Mouse (Mus musculus) mesoderm, embryonic 11.5 days (tissue): ENCODE measurements around the gene Arid3c.
A peak's percentile ranks its signal among the peaks of the same experiment; 100 is the strongest.
"Not testable (repeated sequence)": the region's sequence is repeated elsewhere in the genome, so short reads cannot be mapped to it uniquely, and the experiment has no call there.

Experiments
- DNase-seq: peaks from one replicate; pipeline ENCODE4 v3.0.0-alpha.2; 2012; ENCODE audit warnings: low read depth, low spot score

Gene Arid3c

DNA sequence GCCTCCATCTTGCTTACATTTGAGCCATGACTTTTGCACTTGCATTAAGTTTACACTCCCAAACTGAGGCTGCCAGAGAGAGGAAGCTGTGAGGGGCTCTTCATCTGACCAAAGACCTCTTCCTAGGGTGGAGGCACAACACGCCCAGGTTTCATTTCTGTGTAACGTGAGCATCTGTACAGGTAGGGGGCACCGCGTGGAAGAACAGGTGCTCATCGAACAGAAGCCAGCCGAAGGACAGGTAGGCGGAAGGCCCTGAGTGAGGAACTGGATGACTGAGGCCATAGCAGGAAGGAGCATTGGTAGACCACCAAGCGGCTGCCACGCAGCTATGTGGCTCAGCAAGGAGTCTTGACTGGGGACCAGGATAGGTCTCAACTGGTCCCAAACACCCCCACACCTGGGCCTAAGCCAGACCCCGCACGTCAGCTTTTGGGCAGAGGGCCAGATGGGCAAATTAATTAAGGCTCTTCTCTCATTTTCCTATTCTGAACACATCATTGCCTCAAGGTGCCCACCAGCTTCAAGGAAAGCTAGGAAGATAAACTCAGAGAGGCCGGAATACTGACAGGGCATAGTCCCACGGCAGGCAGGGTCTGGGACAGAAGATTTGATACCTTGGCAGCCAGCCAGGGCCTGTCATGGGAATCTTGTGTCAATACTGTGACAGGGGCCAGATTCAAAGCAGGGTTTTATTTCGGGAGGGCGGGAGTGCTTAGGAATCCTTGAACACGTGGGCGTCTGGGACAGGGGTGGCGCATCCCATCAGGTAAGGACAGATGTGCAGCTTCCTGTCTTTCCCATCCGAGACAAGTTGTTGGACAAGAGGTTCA, 24.8 kb downstream of the Arid3c start:
- DNase-seq: no peak

DNA sequence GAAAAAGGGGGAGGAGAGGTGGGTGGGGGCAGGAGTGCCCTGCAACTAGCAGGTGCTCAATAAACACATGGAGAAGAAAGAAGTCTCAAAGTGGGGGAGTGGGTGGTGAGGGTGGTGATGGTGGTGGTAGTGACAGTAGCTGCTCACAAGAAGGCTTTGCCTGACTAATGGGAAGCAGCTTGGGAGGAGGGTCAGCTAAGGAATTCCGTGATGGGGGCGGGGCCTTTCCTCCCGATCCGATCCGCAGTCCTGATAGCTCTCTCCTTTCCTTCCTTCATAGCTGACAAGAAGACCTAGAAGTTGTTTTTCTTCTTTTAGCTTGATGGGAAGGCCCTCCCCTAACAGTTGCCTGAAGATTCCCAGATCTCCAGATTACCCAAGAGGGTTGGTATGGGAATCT, 26.3 kb downstream of the Arid3c start:
- no peak for DNase-seq

DNA sequence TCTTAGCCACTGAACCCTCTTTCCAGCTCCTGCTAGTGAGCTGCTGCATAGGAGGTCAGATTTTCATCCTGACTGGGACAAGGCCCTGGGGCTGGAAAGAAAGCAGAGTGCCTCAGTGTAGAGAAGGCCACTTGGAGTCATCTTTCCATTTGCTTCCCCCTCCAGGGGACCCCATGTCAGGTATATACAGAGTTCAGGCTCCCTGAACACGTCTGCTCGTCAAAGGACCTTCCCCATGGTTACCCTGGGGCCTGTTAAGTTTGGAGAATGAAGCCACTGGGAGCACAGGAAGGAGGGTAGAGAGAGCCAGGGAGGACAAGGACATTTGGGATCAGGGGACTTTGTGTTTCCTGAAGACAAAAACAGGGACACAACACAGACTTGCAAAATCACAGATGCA, 28.7 kb downstream of the Arid3c start:
- not testable (repeated sequence) for DNase-seq

DNA sequence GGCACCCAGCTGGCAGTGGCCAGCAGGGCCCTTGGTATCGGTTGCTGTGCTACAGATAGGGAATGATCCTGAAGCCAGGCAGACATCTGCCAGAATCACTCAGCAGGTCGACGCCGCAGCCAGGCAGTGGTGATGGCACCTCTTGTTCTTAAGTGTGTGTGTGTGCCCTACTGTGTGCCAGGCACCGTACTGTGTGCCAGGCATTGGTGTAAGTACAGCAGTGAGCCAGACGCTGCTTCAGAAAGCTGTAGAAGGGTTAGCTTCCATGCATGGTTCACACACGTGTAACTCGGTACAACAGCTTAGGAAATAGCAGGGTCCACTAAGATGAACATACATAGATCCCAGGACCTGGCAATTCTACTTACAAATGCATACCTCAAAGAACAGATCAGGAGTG, 30.7 kb downstream of the Arid3c start:
- DNase-seq: not testable (repeated sequence)

DNA sequence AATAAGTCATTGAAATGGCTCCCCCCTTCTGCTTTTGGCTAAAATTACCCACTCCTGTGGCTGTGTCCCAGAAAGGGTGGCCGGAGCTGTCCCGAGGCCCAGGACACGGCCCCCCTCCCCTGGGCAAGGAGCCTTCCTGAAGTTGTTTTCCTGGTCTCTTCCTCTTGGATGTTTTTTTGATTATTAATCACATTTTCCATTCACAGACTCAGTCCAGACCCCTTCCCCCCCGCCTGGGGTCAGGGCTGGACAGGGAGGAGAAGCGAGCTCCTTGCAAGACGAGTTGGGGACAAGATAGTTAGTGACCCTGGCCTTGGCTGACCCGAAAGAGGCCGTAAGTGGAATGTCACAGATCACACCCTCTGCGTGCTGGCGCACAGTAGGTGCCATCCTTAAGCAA, 31.2 kb downstream of the Arid3c start, which contains the start of gene Il11ra1:
Gene Il11ra1 (plus strand): TSS at position 207 of the 400 bp plus-strand sequence.
- DNase-seq: not testable (repeated sequence)

DNA sequence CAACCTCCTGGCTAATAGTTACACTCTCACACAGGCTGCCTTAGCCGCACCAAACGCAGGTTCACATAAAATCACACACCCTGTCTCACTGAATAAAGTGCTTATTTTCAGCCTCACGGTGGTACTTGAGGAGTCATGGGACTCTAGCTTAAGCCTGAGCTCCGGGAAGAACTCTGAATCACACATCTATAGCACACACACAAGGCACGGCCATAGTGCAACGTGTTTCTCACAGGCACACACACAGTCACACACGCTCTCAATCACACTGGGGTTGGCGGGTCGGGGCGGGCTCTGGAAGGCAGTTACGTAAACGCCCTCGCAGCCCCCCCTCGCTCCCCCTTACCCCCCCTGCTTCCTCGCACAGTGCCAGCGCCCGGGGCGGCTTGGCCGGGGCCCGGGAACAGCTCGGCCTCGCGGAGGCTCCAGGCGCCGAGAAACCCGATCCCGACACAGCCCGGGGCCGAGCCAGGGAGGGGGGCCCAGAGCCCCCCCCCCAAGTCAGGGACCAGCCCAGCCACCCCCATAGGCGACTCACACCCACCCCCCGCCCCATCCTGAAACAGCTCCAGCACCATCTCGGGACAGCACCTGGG, 32.4 kb downstream of the Arid3c start:
- DNase-seq: not testable (repeated sequence)

DNA sequence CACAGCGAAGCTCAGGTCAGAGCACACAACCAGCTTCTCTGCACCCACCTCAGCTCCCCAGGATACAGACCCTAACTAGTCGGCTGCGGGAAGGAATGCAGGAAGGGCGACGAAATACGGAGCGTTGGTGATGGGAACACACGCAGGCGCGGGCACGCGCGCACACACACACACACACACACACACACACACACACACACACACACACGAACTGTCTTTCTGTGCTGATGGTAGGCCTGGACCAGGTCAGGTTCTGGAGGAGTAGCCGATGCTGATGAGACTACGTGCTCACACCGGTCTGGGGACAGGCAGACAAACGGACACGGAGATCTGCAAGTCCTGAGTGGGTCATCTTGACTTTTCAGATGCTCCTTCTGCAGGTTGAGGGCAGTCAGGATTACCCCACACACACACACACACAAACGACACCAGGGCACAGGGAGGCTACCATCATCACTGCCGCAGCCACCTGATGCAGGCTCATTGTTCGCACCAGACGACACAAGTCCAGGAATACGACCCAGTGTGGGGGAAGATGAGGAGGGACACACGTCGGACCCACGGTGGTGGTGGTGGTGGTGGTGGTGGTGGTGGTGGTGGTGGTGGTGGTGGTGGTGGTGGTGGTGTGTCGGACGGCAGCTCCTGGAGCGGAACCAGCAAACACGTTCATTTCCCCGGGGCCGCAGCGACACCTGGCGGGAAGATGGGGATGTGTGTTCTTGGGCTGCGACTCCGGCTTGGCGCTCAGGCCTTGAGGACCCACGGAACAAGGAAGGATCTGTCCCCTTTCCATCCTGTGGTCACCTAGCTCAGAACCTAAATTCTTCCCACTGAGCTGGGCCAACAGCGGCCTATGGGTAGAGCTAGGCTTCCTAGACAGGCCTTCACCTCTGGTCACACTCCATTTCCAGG, 33.8 kb downstream of the Arid3c start, which contains the start of gene Cntfr:
Gene Cntfr (minus strand): TSS at position 160 of the 912 bp plus-strand sequence.
- peak; percentile 87 for DNase-seq

DNA sequence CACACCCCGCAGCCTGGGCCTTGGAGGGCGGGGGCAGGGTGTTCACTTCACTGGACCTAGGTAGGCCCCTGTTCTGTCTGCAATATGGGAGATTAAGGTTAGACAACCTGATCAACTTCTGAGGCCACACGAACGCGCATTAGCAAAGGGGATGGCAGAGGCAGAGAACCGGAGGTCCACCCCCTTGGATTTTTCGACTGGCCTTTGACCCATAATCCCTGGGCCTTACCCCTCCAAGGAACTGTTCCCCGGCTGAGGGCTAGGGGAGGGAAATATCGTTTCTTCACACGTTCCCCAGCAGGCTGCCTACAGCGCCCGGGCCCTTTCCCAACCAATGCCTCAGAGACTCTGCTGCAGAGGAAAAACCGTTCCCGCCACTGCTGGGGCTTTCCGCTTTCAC, 34.5 kb downstream of the Arid3c start:
- not testable (repeated sequence) for DNase-seq

DNA sequence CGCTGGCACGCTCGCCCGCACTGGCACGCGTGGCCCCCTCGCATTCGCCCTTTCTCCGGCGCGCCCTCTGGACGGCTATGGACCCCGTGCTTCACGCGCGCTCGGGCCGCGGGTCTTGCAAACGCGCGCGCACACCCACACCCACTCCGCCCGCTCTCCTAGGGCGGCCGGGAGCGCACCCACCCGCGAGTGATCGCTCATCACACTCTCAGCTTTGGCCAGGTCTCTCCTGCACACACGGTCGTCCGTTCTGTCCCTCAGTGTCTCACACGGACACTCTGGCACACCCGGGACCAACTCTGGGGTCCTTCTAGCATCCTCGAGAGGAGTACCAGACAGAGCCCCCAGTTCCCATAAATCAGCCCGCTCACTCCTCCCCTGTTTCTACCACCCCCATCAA, 35.1 kb downstream of the Arid3c start:
- DNase-seq: not testable (repeated sequence)

DNA sequence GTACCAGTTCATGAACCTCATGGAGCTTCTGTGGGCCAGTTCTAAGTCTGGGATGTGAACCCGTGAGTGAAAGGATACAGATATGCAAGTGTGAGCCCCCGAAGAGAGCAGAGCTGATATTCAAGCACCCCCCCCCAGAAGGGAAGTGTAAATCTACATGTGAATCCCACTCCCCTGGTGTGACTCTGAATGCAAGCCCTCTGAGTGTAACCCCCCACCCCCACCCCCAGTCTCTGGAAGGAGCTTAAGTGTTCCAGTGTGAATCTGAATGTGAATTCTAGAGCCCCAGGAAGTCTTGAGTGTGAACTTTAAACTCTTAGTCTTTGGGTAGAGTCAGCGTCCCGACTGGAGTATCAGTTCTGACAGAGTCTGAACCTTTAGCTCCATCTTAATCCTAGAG, 37.4 kb downstream of the Arid3c start:
- not testable (repeated sequence) for DNase-seq

DNA sequence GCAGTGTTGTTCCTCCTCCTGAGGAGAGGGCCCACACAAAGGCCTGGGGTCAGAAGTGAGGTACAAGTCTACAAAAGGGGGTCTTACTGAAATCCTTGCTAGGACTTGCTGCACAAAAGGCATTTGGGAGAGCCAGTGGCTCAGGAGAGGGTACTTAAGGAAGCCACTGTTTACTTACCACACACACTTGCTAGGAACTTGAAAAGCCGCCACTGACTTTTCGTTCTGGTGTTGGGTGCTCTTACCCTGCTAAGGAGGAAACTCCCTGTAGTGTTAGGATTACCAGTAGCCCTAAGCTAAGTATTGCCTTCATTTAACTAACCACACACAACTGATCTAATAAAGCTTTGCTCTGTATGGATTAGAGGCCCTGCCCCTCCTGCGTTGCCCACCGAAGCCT, 40.9 kb downstream of the Arid3c start:
- not testable (repeated sequence) for DNase-seq

DNA sequence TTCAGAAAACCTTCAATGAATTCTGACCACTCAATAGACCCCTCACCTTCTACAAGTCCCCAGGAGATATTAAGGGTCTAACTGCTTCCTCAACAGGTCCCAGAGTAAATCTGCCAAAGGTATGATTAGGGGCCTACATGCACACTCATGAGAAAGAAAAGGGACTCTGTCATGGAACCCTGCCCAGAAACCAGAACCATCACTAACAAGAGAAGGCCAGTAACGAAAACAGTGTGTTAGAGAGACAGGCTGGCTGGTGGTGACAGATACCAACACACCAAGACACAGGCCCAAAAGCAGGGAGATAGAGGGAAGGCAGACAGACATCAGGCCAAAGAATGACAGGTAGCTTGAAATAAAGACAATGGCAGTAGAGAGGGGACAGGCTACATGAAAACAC, 42.4 kb downstream of the Arid3c start:
- DNase-seq: not testable (repeated sequence)

DNA sequence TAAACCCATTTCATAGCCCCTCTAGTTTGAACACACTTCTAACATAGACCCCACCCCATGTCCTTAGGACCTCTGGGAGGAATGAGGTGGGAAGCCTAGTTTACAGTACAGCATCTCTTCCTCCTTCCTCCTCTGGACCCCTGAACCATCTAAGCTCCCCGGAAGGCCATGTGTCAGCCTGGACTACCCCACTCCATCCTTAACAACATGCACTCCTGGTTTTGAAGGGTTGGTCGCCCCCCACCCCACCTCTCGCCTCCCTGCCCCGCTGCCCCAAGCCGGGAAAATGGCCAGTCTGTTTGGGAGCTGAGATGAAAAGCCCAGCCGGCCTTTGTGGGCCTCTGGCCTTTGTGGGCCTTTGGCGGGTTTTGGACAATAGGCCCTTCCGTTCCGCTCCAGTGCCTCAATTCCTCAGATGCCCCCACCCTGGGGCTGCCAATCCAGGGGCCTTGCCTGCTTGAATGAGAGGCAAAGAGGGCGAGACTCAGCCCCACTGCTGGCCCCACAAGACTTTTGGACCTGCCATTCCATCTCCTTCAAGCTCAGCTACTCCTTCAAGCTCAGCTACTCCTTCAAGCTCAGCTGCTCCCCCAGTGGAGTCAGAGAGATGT, 45.0 kb downstream of the Arid3c start:
- DNase-seq: not testable (repeated sequence)

DNA sequence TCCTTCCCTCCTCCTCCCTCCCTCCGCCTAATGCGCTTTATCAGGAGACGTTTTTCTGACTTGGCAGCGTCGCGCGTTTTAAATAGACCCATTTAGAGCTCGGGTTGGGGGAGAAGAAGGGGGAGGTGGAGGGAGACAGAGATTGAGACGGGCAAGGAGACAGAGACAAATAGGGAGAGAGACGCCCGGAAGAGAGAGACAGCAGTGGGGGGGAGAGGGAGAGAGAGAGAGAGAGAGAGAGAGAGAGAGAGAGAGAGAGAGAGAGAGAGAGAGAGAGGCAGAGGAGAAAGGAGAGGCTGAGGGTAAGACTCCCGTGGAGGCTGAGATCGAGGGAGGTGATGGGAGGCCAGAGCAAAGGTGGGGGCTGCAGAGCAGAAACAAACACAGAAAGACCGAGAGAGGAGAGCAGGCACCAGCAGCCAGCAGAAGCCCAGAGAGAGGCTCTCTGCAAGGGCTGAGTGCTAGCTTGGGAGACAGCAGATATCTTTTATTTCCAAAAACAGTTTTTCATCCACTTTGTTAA, 46.0 kb downstream of the Arid3c start:
- not testable (repeated sequence) for DNase-seq

DNA sequence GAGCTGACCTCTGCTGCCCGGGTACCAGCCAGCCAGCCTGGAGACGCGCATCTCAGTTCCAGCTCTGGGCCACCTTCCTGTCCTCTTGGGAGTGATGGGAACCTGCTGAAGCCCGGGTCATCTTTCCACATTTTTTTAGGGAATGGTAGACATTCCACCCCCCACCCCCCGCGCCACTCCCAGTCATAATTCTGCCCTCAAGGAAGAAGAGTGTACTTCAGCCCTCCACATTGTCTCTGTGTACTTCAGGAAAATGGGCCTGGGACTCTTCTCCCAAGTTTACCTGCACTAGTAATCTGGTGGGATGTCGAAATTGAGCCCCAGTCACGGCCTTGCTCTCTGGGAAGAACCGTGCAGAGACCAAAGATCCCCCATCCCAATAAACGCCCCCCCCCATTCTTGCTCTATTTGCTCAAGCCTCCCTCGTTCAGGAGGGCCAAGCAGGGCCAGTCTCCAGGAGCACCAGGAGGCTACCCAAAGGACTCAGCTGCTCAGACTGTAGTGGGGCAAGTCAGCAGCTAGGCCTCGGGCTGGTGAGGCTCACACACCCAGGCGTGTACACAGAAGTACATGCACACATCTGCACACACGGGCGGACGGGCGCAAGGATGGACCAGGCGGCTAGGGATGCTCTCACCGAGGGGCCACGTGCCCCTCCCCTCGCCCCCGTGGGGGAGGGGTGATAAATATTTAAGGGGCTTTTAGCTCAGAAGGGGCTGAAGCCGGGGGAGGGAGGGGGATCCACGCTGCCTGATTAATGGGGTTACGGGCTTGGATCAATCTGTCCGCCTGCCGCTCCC, 46.6 kb downstream of the Arid3c start:
- peak; percentile 85 for DNase-seq

DNA sequence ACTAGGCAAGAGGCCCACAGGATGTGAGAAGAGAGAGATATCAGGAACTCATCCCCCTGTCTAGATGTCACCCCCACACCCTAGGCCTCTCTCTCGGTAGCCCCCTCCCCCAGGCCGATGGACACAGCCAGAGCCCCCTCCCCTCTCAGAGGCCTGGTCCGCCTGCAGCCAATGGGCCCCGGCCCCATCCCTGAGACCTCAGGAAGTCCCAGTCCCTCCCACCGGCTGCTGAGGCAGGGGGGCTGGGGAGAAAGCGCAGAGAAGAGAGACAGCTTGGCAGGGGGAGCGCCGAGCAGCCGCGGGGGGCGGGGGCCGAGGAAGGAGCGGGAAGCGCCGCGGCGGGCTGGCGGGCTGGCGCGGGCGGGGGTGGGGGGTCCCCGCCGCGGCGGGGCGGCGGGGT, 47.6 kb downstream of the Arid3c start:
- not testable (repeated sequence) for DNase-seq

DNA sequence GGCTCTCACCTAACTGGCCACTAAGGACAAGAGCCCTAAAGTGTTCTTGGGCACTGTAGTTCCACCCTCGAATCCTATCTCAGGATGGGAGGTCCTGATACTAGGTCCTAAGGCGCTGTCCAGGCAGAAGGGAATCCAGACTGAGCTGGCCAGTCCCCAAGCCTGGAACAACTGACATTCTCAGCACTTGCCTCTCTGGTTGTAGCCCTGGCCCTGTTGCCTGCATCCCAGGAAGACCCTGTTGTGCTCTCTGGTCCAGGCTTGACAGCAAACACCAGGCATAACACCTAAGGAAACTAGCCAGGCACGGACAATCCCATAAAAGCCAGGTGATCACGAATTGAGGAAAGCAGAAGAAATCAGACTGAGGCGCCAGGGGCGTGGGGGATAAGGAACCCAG, 48.2 kb downstream of the Arid3c start:
- no peak for DNase-seq

DNA sequence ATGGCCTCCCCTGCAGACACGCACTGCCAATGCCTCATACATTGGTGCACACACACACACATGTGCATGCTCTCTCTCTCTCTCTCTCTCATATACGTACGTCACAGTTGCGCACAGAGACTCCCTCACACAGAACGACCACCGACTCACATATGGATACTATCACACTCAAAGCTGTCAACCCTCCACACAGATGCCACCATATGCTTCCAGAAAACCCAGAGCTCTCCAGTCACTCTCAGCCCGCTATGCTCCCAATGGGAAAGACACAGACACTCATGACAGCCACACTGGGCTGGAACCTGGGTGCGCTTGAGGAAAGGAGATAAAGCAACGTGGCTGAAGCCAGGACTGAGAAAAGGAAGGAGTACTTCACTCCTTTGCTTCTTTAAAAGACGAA, 49.0 kb downstream of the Arid3c start:
- no peak for DNase-seq

DNA sequence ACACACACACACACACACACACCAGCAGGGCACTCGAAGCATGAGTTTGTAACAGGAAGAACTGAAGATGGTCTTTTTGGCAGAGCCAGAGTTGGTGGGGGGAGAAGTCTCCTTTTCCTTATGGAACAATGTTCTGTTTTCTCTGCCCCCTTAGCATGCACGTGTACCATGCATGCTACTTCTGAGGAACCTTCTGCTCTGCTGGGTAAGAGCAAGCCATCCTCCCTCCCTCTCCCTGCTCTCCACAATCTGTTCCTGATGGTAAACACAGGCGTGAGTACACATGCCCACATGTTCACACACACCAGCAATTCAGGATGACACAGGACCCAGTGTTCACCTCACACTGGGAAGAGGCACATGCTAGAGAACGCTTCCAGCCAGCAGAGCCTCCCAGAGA, 49.8 kb downstream of the Arid3c start:
- DNase-seq: no peak

DNA sequence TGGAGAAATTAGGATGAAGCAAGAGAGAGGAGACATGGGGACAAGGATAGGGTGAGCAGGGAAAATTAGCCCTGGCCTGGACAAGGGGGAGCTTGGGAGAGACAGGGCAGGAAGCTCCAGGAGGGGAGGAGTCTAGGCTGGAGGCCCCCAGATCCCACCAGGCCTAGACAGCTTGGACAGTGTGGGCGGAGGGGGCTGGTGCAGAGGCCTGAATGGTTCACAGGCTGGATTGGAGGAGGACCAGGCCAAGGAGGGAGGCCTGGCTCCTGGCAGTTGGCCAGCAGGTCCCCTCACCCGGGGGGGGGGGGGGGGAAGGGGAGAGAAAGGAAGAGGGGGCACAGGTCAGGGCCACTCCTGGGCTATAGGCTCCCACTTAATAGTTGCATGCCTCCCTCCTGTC, 51.7 kb downstream of the Arid3c start:
- DNase-seq: no peak
